9 mouse cellular contexts compared by ENCODE assay signal in the genomic region with DNA sequence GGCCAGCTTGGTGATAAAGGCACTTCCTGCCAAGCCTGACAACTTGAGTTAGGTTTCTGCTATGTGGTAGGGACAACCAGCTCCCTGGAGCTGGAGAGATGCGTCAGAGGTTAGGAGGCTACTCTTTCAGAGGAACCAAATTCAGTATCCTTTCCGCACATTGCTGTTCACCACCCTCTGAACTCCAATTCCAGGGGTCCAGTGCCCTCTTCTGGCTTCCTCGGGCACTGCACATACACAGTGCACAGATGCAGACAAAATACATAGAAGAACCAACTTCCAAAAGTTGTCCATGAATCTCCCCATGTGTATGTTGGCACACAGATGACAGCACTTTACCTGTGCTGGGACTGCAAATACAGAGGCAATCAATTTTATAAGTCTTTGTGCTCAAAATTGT. TPM values are rescaled to one million over a fixed set of nuclear protein-coding genes. Genes with fewer than 3 reads are reported as not detected.
A peak's percentile ranks its signal among the peaks of the same experiment; 100 is the strongest.
DNase-seq lines count a peak whose midpoint lies in the region; ATAC-seq lines count a peak whose summit lies in the region.
"Had no signal": no experiment of that assay in that cellular context is flagged by ENCODE, and none has a peak within 500 bp of the region (broad histone marks: within the 10 kb centered on the region; RNA-seq: fewer than 3 reads in every experiment).

No protein-coding gene starts in this region.

- H3K9ac ChIP-seq in hindbrain, embryonic 14.5 days = no peak overlapping the region
- H3K9ac ChIP-seq in hindbrain, embryonic 16.5 days (ENCODE audit: low read depth, low read length) = no peak overlapping the region
- H3K9ac ChIP-seq: liver, embryonic 15.5 days had no signal

- H3K27ac ChIP-seq in hindbrain, embryonic 14.5 days = no peak overlapping the region
- H3K27ac ChIP-seq in hindbrain, embryonic 16.5 days (ENCODE audit: low read depth, low read length) = no peak overlapping the region
- H3K27ac ChIP-seq: liver, embryonic 15.5 days had no signal

- H3K36me3 ChIP-seq in hindbrain, embryonic 14.5 days (replicated peaks; ENCODE audit: control insufficient read depth, insufficient read depth) = peaks cover 51% of the 10 kb centered on the region
- H3K36me3 ChIP-seq in hindbrain, embryonic 16.5 days (ENCODE audit: control insufficient read depth, insufficient read depth, low read length) = no peaks in the 10 kb centered on the region; the same call in 1 of the 2 replicates
- H3K36me3 ChIP-seq: liver, embryonic 15.5 days had no signal

- H3K4me1 ChIP-seq in hindbrain, embryonic 14.5 days (replicated peaks; ENCODE audit: control insufficient read depth, insufficient read depth, low read length) = no peaks in the 10 kb centered on the region
- no peaks in the 10 kb centered on the region for H3K4me1 ChIP-seq in hindbrain, embryonic 16.5 days (ENCODE audit: control insufficient read depth, insufficient read depth, low read depth, low read length)

- H3K4me3 ChIP-seq in hindbrain, embryonic 14.5 days (replicated peaks; ENCODE audit: low read length) = no peak overlapping the region
- H3K4me3 ChIP-seq in hindbrain, embryonic 16.5 days (ENCODE audit: low read length) = no peak overlapping the region
- H3K4me3 ChIP-seq: liver, embryonic 15.5 days had no signal

- DNase-seq in hindbrain, embryonic 14.5 days (ENCODE audit: low spot score) = peak; percentile 52
- peak; percentile 74 for DNase-seq in A20 (ENCODE audit: low read depth, low spot score)
- DNase-seq in ZHBTc4 (ENCODE audit: low read depth, low spot score) = peak; percentile 85
- DNase-seq in embryo, embryonic 11 days = peak; percentile 47
- DNase-seq in kidney, adult 8-10 months = peak; percentile 51 to 79
- peak; percentile 65 for DNase-seq in thymus, postnatal 0 days (ENCODE audit: low spot score)

- H3K27me3 ChIP-seq in hindbrain, embryonic 14.5 days (ENCODE audit: control insufficient read depth, insufficient read depth, low read length) = no peaks in the 10 kb centered on the region
- H3K27me3 ChIP-seq in hindbrain, embryonic 16.5 days (replicated peaks; ENCODE audit: control insufficient read depth, insufficient read depth, low read length) = no peaks in the 10 kb centered on the region
- H3K27me3 ChIP-seq: liver, embryonic 15.5 days had no signal

- no peak overlapping the region for H3K4me2 ChIP-seq in hindbrain, embryonic 14.5 days (replicated peaks)
- no peak overlapping the region for H3K4me2 ChIP-seq in hindbrain, embryonic 16.5 days (ENCODE audit: low read length)
- H3K4me2 ChIP-seq: liver, embryonic 15.5 days had no signal

- no peaks in the 10 kb centered on the region for H3K9me3 ChIP-seq in hindbrain, embryonic 14.5 days (ENCODE audit: control insufficient read depth, low read length)
- H3K9me3 ChIP-seq in hindbrain, embryonic 16.5 days (ENCODE audit: control insufficient read depth, low read length) = no peaks in the 10 kb centered on the region
- H3K9me3 ChIP-seq: liver, embryonic 15.5 days had no signal

- ATAC-seq in hindbrain, embryonic 14.5 days (ENCODE audit: low FRiP score) = no peak
- no peak for ATAC-seq in hindbrain, embryonic 16.5 days
- peak; percentile 88 for ATAC-seq in megakaryocyte-erythroid progenitor cell, adult 5-6 weeks (replicated peaks; ENCODE audit: low FRiP score, low TSS enrichment, poor library complexity, severe bottlenecking)

- WGBS in hindbrain, embryonic 14.5 days = 56% methylated on average over 3 of the region's 3 CpGs
- WGBS in hindbrain, embryonic 16.5 days = 59% methylated on average over 3 of the region's 3 CpGs

RNA-seq across cellular contexts. Expression of gene Rit1, which starts 22.0 kb away (rescaled TPM):
- 66.4 and 66.6 TPM in 2 replicates for polyA plus RNA-seq in hindbrain, embryonic 14.5 days (2014; fragmentation: Nextera tagmentation; extraction: Ambion mirVana)
- 72.2 and 72.6 TPM in 2 replicates for polyA plus RNA-seq in hindbrain, embryonic 16.5 days (2015; fragmentation: Nextera tagmentation; extraction: Ambion mirVana)
- total RNA-seq in megakaryocyte-erythroid progenitor cell, adult 5-6 weeks (2014; fragmentation: Nextera tagmentation) = 16.7 and 20.0 TPM in 2 replicates
- total RNA-seq in megakaryocyte-erythroid progenitor cell, adult 5-6 weeks (2017) = 9.6 and 22.3 TPM in 2 replicates
- polyA plus RNA-seq in thymus, postnatal 0 days (2015; fragmentation: Nextera tagmentation; extraction: Ambion mirVana) = 55.5 and 55.6 TPM in 2 replicates

RNA-seq across cellular contexts. Expression of gene Syt11, which starts 36.3 kb away (rescaled TPM):
- 207 and 233 TPM in 2 replicates for polyA plus RNA-seq in hindbrain, embryonic 14.5 days (2014; fragmentation: Nextera tagmentation; extraction: Ambion mirVana)
- 249 and 257 TPM in 2 replicates for polyA plus RNA-seq in hindbrain, embryonic 16.5 days (2015; fragmentation: Nextera tagmentation; extraction: Ambion mirVana)
- 0.22 and 1.5 TPM in 2 replicates for total RNA-seq in megakaryocyte-erythroid progenitor cell, adult 5-6 weeks (2014; fragmentation: Nextera tagmentation)
- 0.19 and 1.1 TPM in 2 replicates for total RNA-seq in megakaryocyte-erythroid progenitor cell, adult 5-6 weeks (2017)
- 1.7 TPM in 2 replicates for polyA plus RNA-seq in thymus, postnatal 0 days (2015; fragmentation: Nextera tagmentation; extraction: Ambion mirVana)

RNA-seq across cellular contexts. Expression of gene Khdc4, which starts 53.0 kb away (rescaled TPM):
- 79.3 and 86.7 TPM in 2 replicates for polyA plus RNA-seq in hindbrain, embryonic 14.5 days (2014; fragmentation: Nextera tagmentation; extraction: Ambion mirVana)
- polyA plus RNA-seq in hindbrain, embryonic 16.5 days (2015; fragmentation: Nextera tagmentation; extraction: Ambion mirVana) = 70.2 and 81.8 TPM in 2 replicates
- total RNA-seq in megakaryocyte-erythroid progenitor cell, adult 5-6 weeks (2014; fragmentation: Nextera tagmentation) = 76.1 and 88.6 TPM in 2 replicates
- 32.0 and 53.1 TPM in 2 replicates for total RNA-seq in megakaryocyte-erythroid progenitor cell, adult 5-6 weeks (2017)
- polyA plus RNA-seq in thymus, postnatal 0 days (2015; fragmentation: Nextera tagmentation; extraction: Ambion mirVana) = 69.4 and 75.2 TPM in 2 replicates

Comparison
In these comparisons a context has a peak if more than half of its experiments do, and no peak if none do; other contexts are left out.
1. RNA of gene Syt11, which starts 36.3 kb away (polyA plus RNA-seq): 249 to 257 TPM in hindbrain, embryonic 16.5 days and 207 to 233 TPM in hindbrain, embryonic 14.5 days; 1.7 TPM in thymus, postnatal 0 days; every median in the first group is over 10 times any median in the second.
2. Peak in every context shown above with its lines, with median percentiles within 50 percentile points of each other: DNase-seq.